Mouse (Mus musculus): Measurements from ENCODE around the gene Ddah1.

- TF ChIP-seq CTCF (IDR thresholded peaks at IDR 0.05) = no peak
- TF ChIP-seq POLR2A (IDR thresholded peaks at IDR 0.05; ENCODE audit: insufficient read depth, low read depth, low read length) = no peak
- no peak for TF ChIP-seq EP300 (IDR thresholded peaks at IDR 0.05; ENCODE audit: insufficient read depth, low read depth, low read length)
These were observed 163.8 kb downstream of the Ddah1 start, which contains the start of gene Bcl10 for GRCm38 (mm10) chr3:145922019-145922854.
